Mouse (Mus musculus): Measurements from ENCODE around the gene Ell2.

Ell2 gene

DNA sequence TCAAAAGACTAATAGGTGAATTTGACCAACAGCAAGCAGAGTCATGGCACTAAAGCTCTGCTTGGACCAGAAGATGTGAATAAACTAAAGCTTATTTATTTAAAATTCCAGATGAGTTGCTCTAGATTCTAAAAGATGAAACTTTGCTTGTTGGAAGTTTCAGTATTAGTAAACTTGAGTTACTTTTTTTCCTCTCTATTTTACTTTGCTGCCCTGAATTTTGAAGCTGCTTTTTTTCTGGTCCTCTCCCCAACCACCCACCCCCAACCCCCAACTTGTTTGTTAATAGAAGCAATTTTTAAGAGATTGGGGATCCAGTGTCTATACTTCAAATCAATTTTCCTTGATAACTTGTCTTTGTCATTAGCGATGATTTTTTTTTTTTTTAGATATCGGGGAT lies 64.2 kb downstream of the Ell2 start:
- no peak for DNase-seq

DNA sequence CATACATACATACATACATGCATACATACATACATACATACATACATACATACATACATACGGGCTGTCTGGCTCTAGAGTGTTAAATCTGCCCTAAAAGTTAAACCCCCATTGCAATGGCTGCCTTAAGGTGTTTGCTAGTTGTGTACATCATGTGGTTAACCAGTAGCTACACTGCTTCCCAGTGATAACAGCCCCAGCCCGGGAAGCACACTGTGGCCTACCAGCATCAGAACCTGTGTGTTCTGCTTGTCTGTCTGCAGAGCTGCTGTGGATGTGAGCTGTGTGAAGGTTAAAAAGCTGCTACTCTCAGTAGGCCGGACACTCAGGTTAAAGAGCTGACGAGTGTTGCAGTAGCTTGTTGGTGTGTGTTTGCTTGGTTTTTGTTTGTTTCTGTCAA lies 64.8 kb downstream of the Ell2 start:
- DNase-seq = no peak

DNA sequence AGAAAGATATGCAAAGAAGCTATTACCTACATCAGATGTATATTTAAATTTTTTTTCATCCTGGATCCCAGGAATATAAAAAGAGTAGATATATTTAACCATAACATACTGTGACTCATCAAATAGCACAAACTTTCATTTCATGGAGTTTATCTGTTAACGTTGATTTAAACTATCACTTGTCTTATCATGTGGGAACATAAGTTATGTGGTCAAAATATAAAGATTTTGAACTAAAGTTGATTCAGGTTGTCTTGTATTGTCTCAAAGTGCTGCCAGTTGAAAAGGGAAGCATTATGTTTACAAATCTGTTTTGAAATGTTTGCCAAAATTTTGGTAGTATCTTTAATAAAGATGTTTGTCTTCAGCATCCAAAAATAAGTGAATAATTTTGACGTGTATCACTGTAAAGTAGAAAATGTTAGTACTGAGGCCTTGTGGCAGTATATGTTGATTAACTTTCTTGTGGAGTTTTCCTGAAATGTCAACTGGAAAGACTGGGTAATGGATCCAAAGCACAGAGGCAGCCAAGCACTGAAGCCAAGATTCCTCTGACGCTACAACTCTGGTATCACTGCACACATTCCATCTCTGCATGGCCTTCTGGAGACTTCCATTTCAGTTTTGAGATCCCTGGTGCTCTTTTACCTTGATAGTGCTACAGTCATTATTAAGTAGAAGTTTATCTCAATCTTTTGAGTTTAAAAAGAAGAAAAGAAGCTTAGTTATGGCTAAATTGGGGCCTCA lies 65.6 kb downstream of the Ell2 start:
- DNase-seq = no peak

GRCm38 (mm10) chr13:75775961-75776360 lies 69.4 kb downstream of the Ell2 start:
- DNase-seq = no peak

GRCm38 (mm10) chr13:75776692-75777091 lies 70.1 kb downstream of the Ell2 start:
- no peak for DNase-seq

GRCm38 (mm10) chr13:75778156-75778555 lies 71.6 kb downstream of the Ell2 start:
- no peak for DNase-seq

GRCm38 (mm10) chr13:75779169-75779568 lies 72.6 kb downstream of the Ell2 start:
- DNase-seq = no peak

GRCm38 (mm10) chr13:75780096-75780495 lies 73.5 kb downstream of the Ell2 start:
- DNase-seq = no peak

DNA sequence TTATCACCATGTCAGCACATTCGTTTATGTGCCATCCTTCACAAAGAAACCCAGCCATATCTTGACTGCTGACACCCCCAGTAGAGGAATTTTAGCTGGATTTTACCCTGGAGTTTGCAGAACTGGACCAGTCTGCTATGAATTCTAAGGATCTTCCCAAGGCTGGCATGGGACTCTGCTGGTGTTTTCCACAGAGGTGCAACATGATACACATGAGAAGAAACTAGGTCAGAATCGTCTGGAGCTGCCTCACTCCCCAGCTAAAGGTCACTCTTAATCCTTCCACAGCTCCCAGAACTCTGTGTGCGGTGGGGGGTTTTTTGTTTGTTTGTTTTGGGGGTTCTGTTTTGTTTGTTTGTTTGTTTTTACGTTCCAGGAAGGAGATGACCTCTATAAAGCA lies 79.2 kb downstream of the Ell2 start:
- DNase-seq = no peak

DNA sequence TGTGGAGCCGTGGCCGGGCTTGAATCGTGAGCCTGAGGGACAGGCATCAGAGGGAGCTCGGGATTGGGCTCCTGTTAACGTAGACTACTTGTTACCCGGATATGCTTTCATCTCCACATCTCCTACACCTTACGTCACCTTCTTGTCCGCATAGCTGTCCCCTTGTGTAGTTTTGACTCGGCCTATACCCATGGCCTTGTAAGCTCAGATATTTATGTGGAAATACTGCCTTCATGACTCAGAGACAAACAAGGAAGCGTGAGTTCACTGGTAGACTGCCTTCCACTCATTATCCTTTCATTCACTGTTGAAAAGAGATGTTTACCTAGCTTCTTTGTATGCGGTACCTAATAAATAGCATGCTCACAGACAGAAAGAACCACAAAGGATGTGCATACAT lies 79.7 kb downstream of the Ell2 start:
- no peak for DNase-seq

DNA sequence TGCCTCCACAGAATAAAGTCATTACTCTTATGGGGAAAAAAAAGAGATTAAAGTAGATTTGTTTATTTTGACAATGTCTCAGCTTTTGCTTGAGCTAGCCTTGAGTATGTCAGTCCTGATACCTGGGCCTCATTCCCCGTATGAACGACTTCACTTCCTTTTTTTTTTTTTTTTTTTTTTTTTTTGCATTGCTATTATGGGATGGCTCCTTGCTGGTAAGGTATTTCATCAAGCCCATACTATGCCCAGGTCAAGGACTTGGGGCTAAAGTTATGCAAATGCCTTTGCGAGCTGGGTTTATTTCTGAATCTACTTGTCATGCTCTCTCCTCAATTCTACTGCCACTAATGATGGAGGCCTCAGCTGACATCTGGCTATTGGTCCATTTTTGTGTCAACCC lies 80.8 kb downstream of the Ell2 start:
- DNase-seq = no peak

DNA sequence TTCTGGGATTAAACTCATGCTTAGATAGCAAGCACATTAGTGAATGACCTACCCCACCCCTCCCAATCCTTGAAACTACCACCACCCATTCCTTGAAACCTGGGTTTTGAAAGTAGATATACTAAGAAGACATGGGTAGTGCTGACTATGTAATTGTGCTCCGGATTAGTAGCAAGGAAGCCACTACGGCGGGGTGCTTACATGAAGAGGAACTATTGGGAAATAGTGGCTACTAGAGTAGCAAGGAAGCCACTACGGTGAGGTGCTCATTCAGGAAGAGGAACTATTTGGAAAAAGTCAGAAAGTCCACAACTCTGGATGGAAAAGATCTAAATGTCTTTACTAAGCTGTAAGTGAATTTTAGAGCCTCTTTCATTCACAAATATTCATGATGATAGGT lies 81.6 kb downstream of the Ell2 start:
- DNase-seq = no peak

- no peak for DNase-seq
These were observed 82.7 kb downstream of the Ell2 start for GRCm38 (mm10) chr13:75789061-75789834.

- no peak for DNase-seq
These were observed 84.1 kb downstream of the Ell2 start for GRCm38 (mm10) chr13:75790550-75791205.

DNA sequence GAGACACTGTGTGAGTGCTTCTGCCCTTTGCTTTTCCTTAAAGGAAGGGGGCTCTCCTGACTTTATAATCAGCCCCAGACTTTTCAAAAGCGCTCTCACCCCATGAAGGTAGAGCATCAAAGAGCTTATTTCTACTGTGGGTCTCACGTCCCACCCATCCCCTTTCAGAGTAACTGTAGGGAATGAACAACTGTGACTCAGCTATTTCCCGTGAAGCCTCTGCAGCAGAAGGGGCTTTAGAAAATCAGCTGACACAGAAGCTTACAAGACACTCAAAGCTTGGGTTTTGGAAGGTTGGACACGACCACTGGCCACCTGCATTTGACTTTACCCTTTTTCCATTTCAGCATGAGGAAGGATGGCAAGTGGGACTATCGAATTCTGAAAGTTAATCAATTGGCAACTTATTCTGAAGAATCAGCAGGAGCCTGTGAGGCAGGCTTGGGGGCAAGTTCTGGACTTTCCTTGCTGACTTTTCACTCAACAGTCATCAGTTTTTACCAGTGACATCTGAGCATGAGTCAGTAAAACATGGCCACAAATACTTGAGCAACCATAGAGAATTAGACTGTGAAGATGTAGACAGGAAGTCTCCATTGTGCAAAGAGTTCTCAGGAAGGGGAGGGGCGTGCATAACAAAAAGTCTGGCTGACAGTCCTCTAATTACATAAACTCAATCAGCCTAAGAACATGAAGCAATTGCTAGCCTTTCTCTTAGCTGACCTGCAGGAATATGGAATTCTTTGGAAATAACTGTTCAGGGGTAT lies 87.5 kb downstream of the Ell2 start:
- DNase-seq = no peak

DNA sequence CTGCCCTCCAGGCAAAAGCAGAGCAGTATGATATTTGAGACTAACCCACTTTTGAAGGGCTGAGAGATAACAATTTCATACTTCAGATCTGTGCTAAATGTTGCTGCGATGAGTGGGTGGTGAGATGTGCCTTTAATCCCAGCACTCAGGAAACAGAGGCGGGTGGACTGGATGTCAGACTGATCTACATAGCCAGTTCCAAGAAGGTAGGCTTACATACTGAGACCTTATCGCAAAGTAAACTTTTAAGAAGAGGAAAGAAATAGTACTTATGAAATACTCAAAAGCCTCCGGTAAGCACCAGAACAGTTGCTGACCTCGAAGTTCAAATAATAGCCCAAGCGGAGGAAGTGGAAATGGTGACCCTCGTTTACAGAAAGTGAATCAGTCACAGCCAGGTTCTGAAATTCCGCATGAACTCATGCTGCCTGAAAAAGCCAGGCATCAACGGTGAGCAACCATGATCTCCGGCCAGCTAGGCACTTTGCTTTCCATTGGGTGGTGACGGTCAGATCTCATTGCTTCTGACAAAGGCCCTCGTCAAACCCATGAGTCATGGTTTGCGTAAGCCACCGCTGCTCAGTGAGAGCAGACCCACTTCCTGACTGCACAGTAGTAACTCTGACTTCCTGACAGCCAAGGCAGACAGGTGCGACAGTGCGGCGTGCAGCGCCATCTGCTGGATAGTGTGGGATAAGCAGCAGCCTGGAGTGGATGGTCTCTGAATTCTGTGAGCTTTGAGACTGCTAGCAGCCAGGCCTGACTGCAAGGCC lies 91.0 kb downstream of the Ell2 start:
- DNase-seq = peak; percentile 92

- DNase-seq = no peak
These were observed 92.1 kb downstream of the Ell2 start for GRCm38 (mm10) chr13:75798413-75799302.

DNA sequence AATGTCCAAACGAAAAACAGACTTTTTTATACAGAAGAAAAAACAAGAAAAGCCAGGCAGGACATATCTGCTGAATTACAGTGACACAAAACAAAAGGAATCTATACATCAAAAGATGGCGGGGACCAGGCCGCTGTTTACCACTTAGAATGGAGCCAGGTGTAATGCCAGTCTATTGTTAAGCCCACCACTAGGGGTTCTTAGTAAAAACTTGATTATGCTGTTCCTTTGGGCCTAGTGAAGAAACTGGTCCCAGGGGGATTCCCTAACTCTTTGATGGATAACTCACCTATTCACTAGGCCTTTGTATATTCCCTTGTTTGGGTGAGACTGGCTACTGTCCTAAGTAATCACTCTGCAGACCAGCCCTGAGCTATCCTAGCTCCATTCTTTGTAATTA lies 92.9 kb downstream of the Ell2 start:
- no peak for DNase-seq

- DNase-seq = no peak
These were observed 101.4 kb downstream of the Ell2 start for GRCm38 (mm10) chr13:75807969-75808368.

DNA sequence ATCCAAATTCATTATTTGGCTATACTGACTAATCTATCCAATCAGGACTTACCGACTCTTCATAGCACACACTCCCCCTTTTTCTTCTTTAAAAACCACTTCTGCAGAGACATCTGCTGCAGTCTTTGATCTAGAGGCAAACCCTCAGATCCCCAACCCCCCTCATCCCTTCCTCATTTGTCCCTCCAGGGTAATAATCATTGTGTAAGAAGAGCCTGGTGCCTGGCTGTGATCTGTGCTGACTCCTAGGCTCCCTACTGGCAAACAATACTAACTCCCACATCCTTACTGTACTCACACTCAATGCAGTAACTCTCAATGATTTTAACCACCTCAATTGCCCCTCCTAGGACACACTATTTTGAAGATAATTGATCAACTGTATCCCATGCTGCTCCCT lies 103.4 kb downstream of the Ell2 start:
- DNase-seq = no peak

DNA sequence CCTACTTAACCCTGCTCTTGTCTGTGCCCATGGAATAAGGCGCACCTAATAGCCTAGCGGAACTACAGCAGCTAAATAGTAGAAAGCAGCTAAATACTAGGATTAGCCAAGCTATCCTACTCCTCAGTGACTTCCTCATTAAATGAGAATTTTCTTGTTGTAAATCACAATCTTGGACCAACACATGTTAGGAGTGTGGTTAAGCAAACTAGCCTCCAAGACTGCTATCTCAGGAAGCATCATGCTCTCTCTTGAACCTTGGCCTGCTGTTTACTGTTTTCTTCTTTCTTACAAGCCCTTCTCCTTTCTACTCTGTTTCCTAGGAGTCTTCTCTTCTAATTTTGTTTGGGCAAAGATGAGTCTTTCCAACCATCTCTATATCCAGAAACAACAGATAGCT lies 110.6 kb downstream of the Ell2 start:
- no peak for DNase-seq
